Mouse (Mus musculus): ENCODE results near the gene Rnf215.

DNA sequence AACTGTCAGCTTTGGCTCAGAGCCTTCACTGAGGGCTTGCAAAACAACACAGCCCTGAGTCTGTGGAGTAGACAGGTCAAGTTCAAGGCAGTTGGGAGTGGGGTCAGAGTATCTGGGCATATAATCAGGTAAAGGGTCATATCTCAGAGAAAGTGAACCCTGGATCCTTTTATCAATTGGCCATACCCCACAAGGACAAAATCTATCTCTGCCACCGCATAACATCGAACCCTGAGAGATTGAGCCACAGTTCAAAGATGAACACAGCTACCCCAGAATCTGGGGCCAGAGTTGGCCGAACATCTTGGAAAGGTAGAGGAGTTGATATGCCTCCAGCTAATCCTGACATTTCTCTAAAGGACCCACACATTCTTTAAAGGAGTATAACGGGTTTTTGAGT lies 23.0 kb upstream of the Rnf215 start:
- TF ChIP-seq CTCF (IDR thresholded peaks at IDR 0.05; ENCODE audit: borderline replicate concordance, insufficient read depth, low read depth, low read length) (no peak), POLR2A (IDR thresholded peaks at IDR 0.05; ENCODE audit: borderline replicate concordance, insufficient read depth, low read length) (no peak)
